Mouse (Mus musculus): ENCODE measurements at regions not wholly inside any gene's neighbourhood (a gene's known extent, or its start where the extent isn't known, plus 50 kb on each side); places are given as distances from the start of the nearest gene placed in this dataset.

DNA sequence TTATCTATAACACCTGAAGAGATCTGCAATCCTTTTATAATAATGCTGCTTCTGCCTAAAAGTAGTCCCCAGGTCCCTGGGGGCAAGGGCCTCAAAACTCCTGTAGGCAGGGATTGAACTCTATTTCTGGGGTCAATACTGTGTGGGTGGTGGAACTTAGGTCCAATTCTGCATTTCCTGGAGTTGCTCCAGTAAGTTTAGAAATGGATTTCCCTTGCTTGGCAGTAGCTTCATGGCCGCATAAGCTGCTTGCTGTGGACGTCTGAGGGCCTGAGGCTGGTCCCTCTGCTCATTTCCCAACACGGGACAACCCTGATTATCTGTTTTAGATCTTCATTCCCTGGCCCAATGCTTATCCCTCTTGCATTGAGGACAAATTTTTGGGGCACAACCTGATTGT is 118.0 kb upstream of the Peli1 start:
- Histone ChIP-seq H3K27ac (ENCODE audit: control insufficient read depth, insufficient read depth, low read depth, low read length, poor library complexity) (no peak overlapping the region), H3K4me3 (replicated peaks; ENCODE audit: control insufficient read depth, low read depth, low read length) (no peak overlapping the region), H3K4me1 (ENCODE audit: control insufficient read depth, insufficient read depth, low read length) (no peaks in the 10 kb centered on the region)
- 81% methylated on average over 3 of the region's 3 CpGs for WGBS
- no peak for TF ChIP-seq CTCF (IDR thresholded peaks at IDR 0.05; ENCODE audit: control insufficient read depth, insufficient read depth, low read length)
- no peak for TF ChIP-seq POLR2A (IDR thresholded peaks at IDR 0.05; ENCODE audit: borderline replicate concordance, control insufficient read depth, low read depth, low read length)

DNA sequence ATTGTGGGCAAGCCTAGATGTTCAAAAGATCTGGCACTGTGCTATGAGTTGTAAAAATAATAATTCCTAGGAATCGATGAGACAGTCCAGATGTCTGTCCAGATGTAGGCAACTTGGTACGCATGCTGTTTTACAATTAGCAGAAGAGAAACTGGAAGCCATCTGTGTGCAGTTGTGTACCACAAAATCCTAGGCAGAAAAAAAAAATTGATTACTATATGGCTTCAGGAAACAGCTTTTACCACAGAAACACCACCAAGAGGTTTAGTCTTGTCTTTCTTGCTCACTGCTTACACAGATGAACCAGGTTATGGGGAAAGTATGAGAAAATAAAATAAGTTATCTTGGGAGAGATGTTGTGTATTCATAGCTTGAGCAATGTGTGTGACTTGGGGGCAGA is 109.5 kb upstream of the Peli1 start:
- Histone ChIP-seq H3K4me3 (replicated peaks; ENCODE audit: control insufficient read depth, low read depth, low read length) (no peak overlapping the region), H3K27ac (ENCODE audit: control insufficient read depth, insufficient read depth, low read depth, low read length, poor library complexity) (no peak overlapping the region), H3K4me1 (ENCODE audit: control insufficient read depth, insufficient read depth, low read length) (no peaks in the 10 kb centered on the region; the same call in 1 of the 2 replicates)
- WGBS = 40% methylated on average over 2 of the region's 2 CpGs
- TF ChIP-seq POLR2A (IDR thresholded peaks at IDR 0.05; ENCODE audit: borderline replicate concordance, control insufficient read depth, low read depth, low read length) (no peak), CTCF (IDR thresholded peaks at IDR 0.05; ENCODE audit: control insufficient read depth, insufficient read depth, low read length) (no peak)

GRCm38 (mm10) chr11:20982010-20982409 is 109.1 kb upstream of the Peli1 start:
- no peak for TF ChIP-seq CTCF (IDR thresholded peaks at IDR 0.05; ENCODE audit: control insufficient read depth, insufficient read depth, low read length)
- no peak for TF ChIP-seq POLR2A (IDR thresholded peaks at IDR 0.05; ENCODE audit: borderline replicate concordance, control insufficient read depth, low read depth, low read length)
- Histone ChIP-seq H3K4me1 (ENCODE audit: control insufficient read depth, insufficient read depth, low read length) (no peaks in the 10 kb centered on the region; the same call in 1 of the 2 replicates), H3K4me3 (replicated peaks; ENCODE audit: control insufficient read depth, low read depth, low read length) (no peak overlapping the region), H3K27ac (ENCODE audit: control insufficient read depth, insufficient read depth, low read depth, low read length, poor library complexity) (no peak overlapping the region)
- 76% methylated on average over 1 of the region's 1 CpGs for WGBS

DNA sequence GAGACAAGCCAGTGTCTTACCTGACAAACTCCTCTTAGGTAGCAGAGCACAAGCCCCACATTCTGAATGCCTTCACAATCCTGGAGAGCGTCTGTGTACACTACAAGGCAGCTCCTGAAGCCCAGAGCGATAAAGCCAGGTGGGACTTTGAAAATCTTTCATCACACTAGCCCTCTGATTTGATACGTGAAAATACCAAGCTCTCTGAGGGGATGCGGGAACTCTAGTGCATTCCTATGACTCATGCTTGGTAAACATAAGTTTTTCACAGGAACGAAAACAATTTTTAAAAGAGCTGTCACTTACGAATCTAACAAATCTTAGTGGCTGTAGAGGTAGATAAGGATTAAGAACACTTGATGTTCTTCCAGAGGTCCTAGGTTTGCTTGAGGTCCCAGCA is 108.6 kb upstream of the Peli1 start:
- TF ChIP-seq POLR2A (IDR thresholded peaks at IDR 0.05; ENCODE audit: borderline replicate concordance, control insufficient read depth, low read depth, low read length) (no peak), CTCF (IDR thresholded peaks at IDR 0.05; ENCODE audit: control insufficient read depth, insufficient read depth, low read length) (no peak)
- WGBS = 76% methylated on average over 6 of the region's 6 CpGs
- H3K4me1 ChIP-seq (ENCODE audit: control insufficient read depth, insufficient read depth, low read length) = no peaks in the 10 kb centered on the region; the same call in 1 of the 2 replicates

DNA sequence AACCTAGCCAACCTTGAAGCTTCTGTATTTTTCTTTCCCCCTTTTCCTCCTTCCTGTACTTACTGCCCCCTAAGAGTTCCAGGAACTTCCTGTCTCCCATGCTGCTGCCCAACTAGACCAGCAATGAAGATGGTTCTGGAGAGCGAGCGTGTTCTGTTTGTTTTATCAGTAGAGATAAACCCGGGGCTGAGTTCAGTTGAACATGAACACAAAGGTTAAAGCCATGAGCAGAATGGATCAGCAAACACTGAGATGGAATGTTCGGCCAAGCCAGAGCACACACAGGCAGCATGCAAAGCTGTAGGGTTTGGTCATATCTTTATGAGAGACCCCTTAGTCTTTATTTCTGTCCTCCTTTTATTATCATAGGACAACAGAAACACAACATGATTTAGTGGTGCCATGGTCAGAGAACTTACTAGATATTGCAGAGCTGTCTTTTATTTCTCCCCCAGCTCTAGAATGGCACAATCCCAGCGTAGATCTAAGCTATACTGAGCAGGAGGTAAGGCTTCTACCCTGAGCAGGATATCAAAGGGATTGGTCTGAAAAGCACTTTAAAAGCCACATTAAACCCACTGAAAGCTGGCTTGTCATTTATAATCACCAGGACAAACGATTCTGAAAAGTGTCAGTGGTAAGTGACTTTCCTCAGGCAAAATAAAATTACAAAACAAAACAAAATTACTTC is 105.9 kb upstream of the Peli1 start:
- Histone ChIP-seq H3K4me1 (ENCODE audit: control insufficient read depth, insufficient read depth, low read length) (no peaks in the 10 kb centered on the region; the same call in 1 of the 2 replicates), H3K4me3 (replicated peaks; ENCODE audit: control insufficient read depth, low read depth, low read length) (no peak overlapping the region), H3K27ac (ENCODE audit: control insufficient read depth, insufficient read depth, low read depth, low read length, poor library complexity) (no peak overlapping the region)
- WGBS = 56% methylated on average over 6 of the region's 6 CpGs
- no peak for TF ChIP-seq POLR2A (IDR thresholded peaks at IDR 0.05; ENCODE audit: borderline replicate concordance, control insufficient read depth, low read depth, low read length)
- TF ChIP-seq CTCF (IDR thresholded peaks at IDR 0.05; ENCODE audit: control insufficient read depth, insufficient read depth, low read length) = no peak

More for the DNA sequence above, 108.6 kb upstream of the Peli1 start:
- Histone ChIP-seq H3K27ac (ENCODE audit: control insufficient read depth, insufficient read depth, low read depth, low read length, poor library complexity) (no peak overlapping the region), H3K4me3 (replicated peaks; ENCODE audit: control insufficient read depth, low read depth, low read length) (no peak overlapping the region)

DNA sequence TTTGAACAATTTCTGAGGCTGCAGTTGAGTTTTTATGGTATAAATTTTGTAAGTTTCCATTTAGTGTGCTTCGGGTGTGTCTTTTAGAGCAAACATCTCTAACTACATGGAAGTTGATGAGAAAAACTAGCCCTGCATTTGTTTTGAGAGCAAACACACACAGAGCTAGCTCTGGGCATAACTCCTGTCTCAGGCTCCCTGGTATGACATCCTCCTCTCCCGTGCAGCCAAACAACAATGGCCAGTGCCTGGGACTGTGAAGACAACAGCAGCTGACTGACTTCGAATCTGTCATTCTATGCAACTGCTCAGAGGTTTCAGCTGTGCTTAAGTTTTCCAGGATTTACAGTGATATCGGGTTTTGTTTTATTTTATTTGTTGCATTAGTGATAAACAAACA is 105.3 kb upstream of the Peli1 start:
- TF ChIP-seq POLR2A (IDR thresholded peaks at IDR 0.05; ENCODE audit: borderline replicate concordance, control insufficient read depth, low read depth, low read length) (no peak), CTCF (IDR thresholded peaks at IDR 0.05; ENCODE audit: control insufficient read depth, insufficient read depth, low read length) (no peak)
- Histone ChIP-seq H3K27ac (ENCODE audit: control insufficient read depth, insufficient read depth, low read depth, low read length, poor library complexity) (no peak overlapping the region), H3K4me3 (replicated peaks; ENCODE audit: control insufficient read depth, low read depth, low read length) (no peak overlapping the region), H3K4me1 (ENCODE audit: control insufficient read depth, insufficient read depth, low read length) (no peaks in the 10 kb centered on the region; the same call in 1 of the 2 replicates)
- WGBS = 79% methylated on average over 4 of the region's 4 CpGs

- 76% methylated on average over 5 of the region's 5 CpGs for WGBS
- H3K27ac ChIP-seq (ENCODE audit: control insufficient read depth, insufficient read depth, low read depth, low read length, poor library complexity) = no peak overlapping the region
- no peaks in the 10 kb centered on the region for H3K4me1 ChIP-seq (ENCODE audit: control insufficient read depth, insufficient read depth, low read length)
- H3K4me3 ChIP-seq (replicated peaks; ENCODE audit: control insufficient read depth, low read depth, low read length) = no peak overlapping the region
- TF ChIP-seq POLR2A (IDR thresholded peaks at IDR 0.05; ENCODE audit: borderline replicate concordance, control insufficient read depth, low read depth, low read length) (no peak), CTCF (IDR thresholded peaks at IDR 0.05; ENCODE audit: control insufficient read depth, insufficient read depth, low read length) (no peak)
Measured at GRCm38 (mm10) chr11:20987171-20987815, 103.8 kb upstream of the Peli1 start.

DNA sequence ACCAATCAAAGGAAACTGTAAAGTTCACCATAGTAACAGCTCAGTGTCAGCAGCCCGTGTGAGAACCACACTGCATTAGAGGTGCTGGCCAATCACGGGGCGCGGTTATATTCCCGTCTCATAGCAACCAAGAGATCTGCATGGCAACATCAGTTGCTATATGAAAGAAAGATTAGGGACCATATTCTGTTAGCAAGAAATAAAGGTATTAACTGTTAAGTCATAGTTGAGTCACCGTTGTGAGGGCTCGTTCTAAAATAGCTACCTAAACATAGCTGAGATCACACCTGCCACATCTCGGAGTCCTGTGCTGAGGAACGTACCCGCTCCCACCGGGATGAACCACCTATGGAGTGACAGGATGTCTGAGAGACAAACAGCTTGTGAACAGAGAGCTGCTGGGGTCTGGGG is 103.2 kb upstream of the Peli1 start:
- 87% methylated on average over 11 of the region's 11 CpGs for WGBS
- H3K27ac ChIP-seq (ENCODE audit: control insufficient read depth, insufficient read depth, low read depth, low read length, poor library complexity) = no peak overlapping the region
- H3K4me3 ChIP-seq (replicated peaks; ENCODE audit: control insufficient read depth, low read depth, low read length) = no peak overlapping the region
- no peaks in the 10 kb centered on the region for H3K4me1 ChIP-seq (ENCODE audit: control insufficient read depth, insufficient read depth, low read length)
- TF ChIP-seq CTCF (IDR thresholded peaks at IDR 0.05; ENCODE audit: control insufficient read depth, insufficient read depth, low read length) = no peak
- no peak for TF ChIP-seq POLR2A (IDR thresholded peaks at IDR 0.05; ENCODE audit: borderline replicate concordance, control insufficient read depth, low read depth, low read length)

Data from bone marrow, adult 2 months (tissue).